Mouse (Mus musculus): Measurements from ENCODE around the gene Celsr1.

- TF ChIP-seq CTCF (conservative IDR thresholded peaks at IDR 0.05 in 1 of 2, IDR thresholded peaks at IDR 0.05 in 1 of 2; ENCODE audit: low read depth in 2 of 2, low read length in 2 of 2) (no peak), E2F4 (IDR thresholded peaks at IDR 0.05; ENCODE audit: insufficient replicate concordance, low read depth, low read length) (no peak), POLR2AphosphoS2 (IDR thresholded peaks at IDR 0.05; ENCODE audit: low read depth, low read length) (no peak), IRF4 (IDR thresholded peaks at IDR 0.05; ENCODE audit: low read depth, low read length) (no peak), MYC (IDR thresholded peaks at IDR 0.05; ENCODE audit: low read depth, low read length) (no peak), ZC3H11A (IDR thresholded peaks at IDR 0.05; ENCODE audit: low read depth, low read length) (no peak), NELFE (IDR thresholded peaks at IDR 0.05; ENCODE audit: low read depth, low read length) (no peak), USF1 (IDR thresholded peaks at IDR 0.05; ENCODE audit: low read depth, low read length) (no peak), HCFC1 (IDR thresholded peaks at IDR 0.05; ENCODE audit: low read depth, low read length) (no peak), KAT2A (IDR thresholded peaks at IDR 0.05; ENCODE audit: insufficient replicate concordance, low read length) (no peak)
Observed at GRCm38 (mm10) chr15:86082551-86082961, 49.0 kb upstream of the Celsr1 start.
